Mouse (Mus musculus) forebrain, embryonic 16.5 days (tissue): ENCODE results near the gene Efna2. TPM values are rescaled to one million over a fixed set of nuclear protein-coding genes. Genes with fewer than 3 reads are reported as not detected.

Experiments
- ATAC-seq: fragments of 200-750 bp; cut with Nextera tagmentation; 2 replicates; pipeline ENCODE4 v1.8.0; 2017; ENCODE audit warnings: mild to moderate bottlenecking, moderate library complexity
- H3K27ac ChIP-seq: fragments of 300-500 bp; sonication (generic); 2 replicates; pipeline ENCODE4 v1.5.1; 2014; ENCODE audit warnings: low read length, control low read depth
- H3K27me3 ChIP-seq: fragments of 300-500 bp; sonication (generic); replicated peaks from 2 replicates; pipeline ENCODE4 v1.6.1; 2014; ENCODE audit warnings: low read length; ENCODE audit not compliant: control insufficient read depth, insufficient read depth
- H3K36me3 ChIP-seq: fragments of 300-500 bp; sonication (generic); 2 replicates; pipeline ENCODE4 v1.6.1; 2014; ENCODE audit not compliant: control insufficient read depth, insufficient read depth
- H3K4me1 ChIP-seq: fragments of 300-500 bp; sonication (generic); replicated peaks from 2 replicates; pipeline ENCODE4 v1.6.1; 2014; ENCODE audit warnings: low read length; ENCODE audit not compliant: control insufficient read depth, insufficient read depth
- H3K4me2 ChIP-seq: fragments of 300-500 bp; sonication (generic); 2 replicates; pipeline ENCODE4 v1.6.1; 2014; ENCODE audit warnings: mild to moderate bottlenecking, low read length, control low read depth
- H3K4me3 ChIP-seq: fragments of 300-500 bp; sonication (generic); replicated peaks from 2 replicates; pipeline ENCODE4 v1.5.1; 2014; ENCODE audit warnings: mild to moderate bottlenecking, low read length, control low read depth
- H3K9ac ChIP-seq: fragments of 300-500 bp; sonication (generic); replicated peaks from 2 replicates; pipeline ENCODE4 v1.6.1; 2014; ENCODE audit warnings: low read depth, low read length, control low read depth
- H3K9me3 ChIP-seq: fragments of 300-500 bp; sonication (generic); 2 replicates; pipeline ENCODE4 v1.6.1; 2016; ENCODE audit warnings: low read length; ENCODE audit not compliant: control insufficient read depth
- WGBS: fragments of 180-500 bp; shearing (Covaris S2); extraction: QIAGEN DNeasy Blood & Tissue Kit; methylation state at CpG from one replicate; pipeline ENCODE4 v1.1.7; 2014; 5-methylcytosine and 5-hydroxymethylcytosine counted together
- polyA plus RNA-seq: library from polyadenylated mRNA; unstranded; fragments of >200 nt; fragmentation: Nextera tagmentation; extraction: Ambion mirVana; gene quantifications from 2 replicates; pipeline ENCODE4 v1.2.1, GENCODE M21; 2015

Gene Efna2
- polyA plus RNA-seq, 1 experiment from 2014 or later, result 24.8 TPM

GRCm38 (mm10) chr10:80147719-80148601, 31.3 kb upstream of the Efna2 start, which contains the start of gene Midn:
Gene Midn, plus strand, starts transcription at chr10:80148272.
- Histone ChIP-seq H3K4me2 (peak within 1 kb of the TSS; percentile 70), H3K9me3 (no peaks in the 10 kb centered on the region), H3K27me3 (no peaks in the 10 kb centered on the region), H3K4me1 (peaks cover 31% of the 10 kb centered on the region), H3K27ac (peak within 1 kb of the TSS; percentile 100), H3K36me3 (no peaks in the 10 kb centered on the region), H3K4me3 (peak within 1 kb of the TSS; percentile 63), H3K9ac (peak within 1 kb of the TSS; percentile 98)
- peak; percentile 11 for ATAC-seq
- WGBS, result under 1% methylated on average over 38 of the region's 42 CpGs

- WGBS, result under 1% methylated on average over 57 of the region's 57 CpGs
- H3K27me3 ChIP-seq, result no peaks in the 10 kb centered on the region
- peak overlapping the region; percentile 98 for H3K9ac ChIP-seq
- ATAC-seq, result peak; percentile 51
- no peaks in the 10 kb centered on the region for H3K9me3 ChIP-seq
- H3K27ac ChIP-seq, result peak overlapping the region; percentile 100
- H3K4me1 ChIP-seq, result peaks cover 34% of the 10 kb centered on the region
- peaks cover under 1% of the 10 kb centered on the region for H3K36me3 ChIP-seq
- H3K4me3 ChIP-seq, result peak overlapping the region; percentile 63
- H3K4me2 ChIP-seq, result peak overlapping the region; percentile 70
Observed at GRCm38 (mm10) chr10:80148610-80149290, 30.5 kb upstream of the Efna2 start.

- H3K4me2 ChIP-seq, result peak overlapping the region; percentile 94
- no peaks in the 10 kb centered on the region for H3K27me3 ChIP-seq
- H3K9me3 ChIP-seq, result no peaks in the 10 kb centered on the region
- WGBS, result under 1% methylated on average over 88 of the region's 88 CpGs
- peak; percentile 84 for ATAC-seq
- peak overlapping the region; percentile 100 for H3K27ac ChIP-seq
- H3K4me1 ChIP-seq, result peaks cover 41% of the 10 kb centered on the region
- peak overlapping the region; percentile 98 for H3K9ac ChIP-seq
- peak overlapping the region; percentile 63 for H3K4me3 ChIP-seq
- peaks cover 9% of the 10 kb centered on the region for H3K36me3 ChIP-seq
Observed at GRCm38 (mm10) chr10:80149291-80150225, 29.7 kb upstream of the Efna2 start.

GRCm38 (mm10) chr10:80150226-80151210, 28.8 kb upstream of the Efna2 start:
- H3K27me3 ChIP-seq, result no peaks in the 10 kb centered on the region
- peak; percentile 10 for ATAC-seq
- peak overlapping the region; percentile 63 for H3K4me3 ChIP-seq
- WGBS, result under 1% methylated on average over 48 of the region's 71 CpGs
- H3K9me3 ChIP-seq, result no peaks in the 10 kb centered on the region
- peak overlapping the region; percentile 99 for H3K27ac ChIP-seq
- H3K36me3 ChIP-seq, result peaks cover 18% of the 10 kb centered on the region
- peak overlapping the region; percentile 94 for H3K4me2 ChIP-seq
- H3K9ac ChIP-seq, result peak overlapping the region; percentile 98
- H3K4me1 ChIP-seq, result peaks cover 40% of the 10 kb centered on the region

- Histone ChIP-seq H3K27ac (peak overlapping the region; percentile 99), H3K4me2 (peak overlapping the region; percentile 94), H3K36me3 (peaks cover 26% of the 10 kb centered on the region), H3K9ac (peak overlapping the region; percentile 98), H3K4me1 (peaks cover 34% of the 10 kb centered on the region), H3K9me3 (no peaks in the 10 kb centered on the region), H3K4me3 (peak overlapping the region; percentile 63), H3K27me3 (no peaks in the 10 kb centered on the region)
- 0% methylated on average over 26 of the region's 26 CpGs for WGBS
- ATAC-seq, result no peak
Observed at GRCm38 (mm10) chr10:80151211-80152034, 27.9 kb upstream of the Efna2 start.

GRCm38 (mm10) chr10:80152071-80152872, 27.0 kb upstream of the Efna2 start:
- Histone ChIP-seq H3K9me3 (no peaks in the 10 kb centered on the region), H3K36me3 (peaks cover 34% of the 10 kb centered on the region), H3K9ac (peak overlapping the region; percentile 98), H3K27me3 (no peaks in the 10 kb centered on the region), H3K4me2 (peak overlapping the region; percentile 94), H3K27ac (peak overlapping the region; percentile 99), H3K4me3 (peak overlapping the region; percentile 63), H3K4me1 (peaks cover 42% of the 10 kb centered on the region)
- WGBS, result 3% methylated on average over 15 of the region's 15 CpGs
- no peak for ATAC-seq

- Histone ChIP-seq H3K4me2 (peak overlapping the region; percentile 94), H3K4me1 (peaks cover 43% of the 10 kb centered on the region), H3K27ac (peak overlapping the region; percentile 99), H3K36me3 (peaks cover 37% of the 10 kb centered on the region), H3K27me3 (no peaks in the 10 kb centered on the region), H3K4me3 (peak overlapping the region; percentile 63), H3K9me3 (no peaks in the 10 kb centered on the region), H3K9ac (peak overlapping the region; percentile 98)
- no peak for ATAC-seq
- WGBS, result 30% methylated on average over 3 of the region's 3 CpGs
Observed at GRCm38 (mm10) chr10:80152873-80153260, 26.4 kb upstream of the Efna2 start.
